Mouse (Mus musculus): Measurements from ENCODE around the gene Tob1.

The Tob1 gene

GRCm38 (mm10) chr11:94229207-94229960 lies 18.1 kb downstream of the Tob1 start:
- peak in 1 of 2 experiments; percentile 62 for DNase-seq (ENCODE audit: low spot score in 2 of 2)

- DNase-seq (ENCODE audit: low spot score in 2 of 2): no peak
Observed at GRCm38 (mm10) chr11:94230244-94230643, 19.0 kb downstream of the Tob1 start.

GRCm38 (mm10) chr11:94231821-94232552 lies 20.7 kb downstream of the Tob1 start:
- DNase-seq (ENCODE audit: low spot score in 2 of 2): no peak

- DNase-seq (ENCODE audit: low spot score in 2 of 2): no peak
Observed at GRCm38 (mm10) chr11:94233405-94233804, 22.2 kb downstream of the Tob1 start.

GRCm38 (mm10) chr11:94234380-94234779 lies 23.1 kb downstream of the Tob1 start:
- peak in 1 of 2 experiments; percentile 16 for DNase-seq (ENCODE audit: low spot score in 2 of 2)

- no peak for DNase-seq (ENCODE audit: low spot score in 2 of 2)
Observed at GRCm38 (mm10) chr11:94234857-94235256, 23.6 kb downstream of the Tob1 start.

GRCm38 (mm10) chr11:94236074-94236473 lies 24.8 kb downstream of the Tob1 start:
- DNase-seq (ENCODE audit: low spot score in 2 of 2): peak in 1 of 2 experiments; percentile 69

GRCm38 (mm10) chr11:94238786-94239185 lies 27.5 kb downstream of the Tob1 start:
- no peak for DNase-seq (ENCODE audit: low spot score in 2 of 2)

- no peak for DNase-seq (ENCODE audit: low spot score in 2 of 2)
Observed at GRCm38 (mm10) chr11:94239706-94240105, 28.5 kb downstream of the Tob1 start.

- DNase-seq (ENCODE audit: low spot score in 2 of 2): no peak
Observed at GRCm38 (mm10) chr11:94242760-94243421, 31.6 kb downstream of the Tob1 start.

- DNase-seq (ENCODE audit: low spot score in 2 of 2): no peak
Observed at GRCm38 (mm10) chr11:94243422-94244180, 32.3 kb downstream of the Tob1 start.

GRCm38 (mm10) chr11:94244385-94244784 lies 33.1 kb downstream of the Tob1 start:
- no peak for DNase-seq (ENCODE audit: low spot score in 2 of 2)

- DNase-seq (ENCODE audit: low spot score in 2 of 2): peak in 1 of 2 experiments; percentile 67
Observed at GRCm38 (mm10) chr11:94245955-94246788, 34.9 kb downstream of the Tob1 start, which contains the start of gene Wfikkn2. Gene Wfikkn2 (minus strand): TSS chr11:94246005.

- DNase-seq (ENCODE audit: low spot score in 2 of 2): no peak
Observed at GRCm38 (mm10) chr11:94246789-94247061, 35.5 kb downstream of the Tob1 start.

GRCm38 (mm10) chr11:94253156-94253555 lies 41.9 kb downstream of the Tob1 start:
- DNase-seq (ENCODE audit: low spot score in 2 of 2): no peak

- DNase-seq (ENCODE audit: low spot score in 2 of 2): no peak
Observed at GRCm38 (mm10) chr11:94253691-94254090, 42.4 kb downstream of the Tob1 start.

GRCm38 (mm10) chr11:94255733-94256132 lies 44.5 kb downstream of the Tob1 start:
- no peak for DNase-seq (ENCODE audit: low spot score in 2 of 2)

GRCm38 (mm10) chr11:94257987-94258386 lies 46.7 kb downstream of the Tob1 start:
- DNase-seq (ENCODE audit: low spot score in 2 of 2): no peak

- no peak for DNase-seq (ENCODE audit: low spot score in 2 of 2)
Observed at GRCm38 (mm10) chr11:94259814-94260213, 48.6 kb downstream of the Tob1 start.

GRCm38 (mm10) chr11:94261585-94262370 lies 50.5 kb downstream of the Tob1 start:
- no peak for DNase-seq (ENCODE audit: low spot score in 2 of 2)
